Mouse (Mus musculus) stomach, postnatal 0 days (tissue): ENCODE data around the gene Mapk8ip3. TPM values are rescaled to one million over a fixed set of nuclear protein-coding genes. Genes with fewer than 3 reads are reported as not detected.

Source experiments
- ATAC-seq: fragments of 200-750 bp; cut with Nextera tagmentation; 2 replicates; pipeline ENCODE4 v1.8.0; 2017; ENCODE audit not compliant: low FRiP score, low TSS enrichment
- DNase-seq: peaks from one replicate; pipeline ENCODE4 v3.0.0-alpha.2; 2016; ENCODE audit warnings: low spot score
- H3K27ac ChIP-seq: fragments of 300-500 bp; sonication (generic); replicated peaks from 2 replicates; pipeline ENCODE4 v1.5.1; 2014; ENCODE audit warnings: mild to moderate bottlenecking, control low read depth
- H3K27me3 ChIP-seq: fragments of 300-500 bp; sonication (generic); 2 replicates; pipeline ENCODE4 v1.6.1; 2014; ENCODE audit warnings: low read length; ENCODE audit not compliant: control insufficient read depth, insufficient read depth
- H3K36me3 ChIP-seq: fragments of 300-500 bp; sonication (generic); 2 replicates; pipeline ENCODE4 v1.6.1; 2014; ENCODE audit warnings: low read length, mixed read lengths; ENCODE audit not compliant: control insufficient read depth, insufficient read depth
- H3K4me1 ChIP-seq: fragments of 300-500 bp; sonication (generic); replicated peaks from 2 replicates; pipeline ENCODE4 v1.6.1; 2014; ENCODE audit warnings: antibody characterized with exemption; ENCODE audit not compliant: control insufficient read depth, insufficient read depth
- H3K4me2 ChIP-seq: fragments of 300-500 bp; sonication (generic); replicated peaks from 2 replicates; pipeline ENCODE4 v1.6.1; 2014; ENCODE audit warnings: low read depth, mild to moderate bottlenecking, control low read depth, moderate library complexity
- H3K4me3 ChIP-seq: fragments of 300-500 bp; sonication (generic); 2 replicates; pipeline ENCODE4 v1.5.1; 2014; ENCODE audit warnings: low read depth, low read length, control low read depth
- H3K9ac ChIP-seq: fragments of 300-500 bp; sonication (generic); 2 replicates; pipeline ENCODE4 v1.6.1; 2014; ENCODE audit warnings: mild to moderate bottlenecking, low read length, control low read depth, mixed read lengths
- H3K9me3 ChIP-seq: fragments of 300-500 bp; sonication (generic); 2 replicates; pipeline ENCODE4 v1.6.1; 2016; ENCODE audit warnings: low read length; ENCODE audit not compliant: control insufficient read depth
- CTCF ChIP-seq: IDR thresholded peaks from 2 replicates; pipeline ENCODE4 v1.5.1; 2016; ENCODE audit warnings: antibody characterized with exemption, low read depth, mild to moderate bottlenecking, moderate library complexity
- EP300 ChIP-seq: optimal IDR thresholded peaks from 2 replicates; pipeline ENCODE3; 2016; ENCODE audit warnings: antibody characterized with exemption
- WGBS: fragments of 180-500 bp; shearing (Covaris S2); extraction: QIAGEN DNeasy Blood & Tissue Kit; methylation state at CpG from one replicate; pipeline ENCODE4 v1.1.7; 2014; 5-methylcytosine and 5-hydroxymethylcytosine counted together
- polyA plus RNA-seq: library from polyadenylated mRNA; unstranded; fragments of >200 nt; fragmentation: Nextera tagmentation; extraction: Ambion mirVana; gene quantifications from 2 replicates; pipeline ENCODE4 v1.2.1, GENCODE M21; 2015

Mapk8ip3 gene
- polyA plus RNA-seq, 1 experiment from 2014 or later, result 6.5 TPM

DNA sequence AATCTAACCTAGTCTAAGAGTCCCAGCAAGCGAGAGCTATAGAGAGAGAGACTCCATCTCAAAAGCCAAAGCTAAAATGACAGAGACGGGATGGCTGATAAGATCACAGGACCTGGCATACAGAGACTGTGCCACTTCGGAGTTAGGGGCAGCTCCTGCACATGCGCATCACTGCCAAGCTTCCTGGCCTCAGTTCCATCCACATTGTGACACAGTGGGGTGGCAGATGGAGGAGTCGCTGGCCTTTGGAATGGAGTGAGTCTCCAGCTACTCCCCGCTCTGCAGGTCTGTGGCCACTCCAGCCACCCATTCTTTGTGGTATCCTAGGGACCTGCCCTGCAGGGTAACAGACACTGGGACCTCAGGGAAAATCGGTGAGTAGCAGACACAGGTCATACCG, 71.0 kb downstream of the Mapk8ip3 start, which contains the start of gene Igfals:
Gene Igfals (plus strand): TSS at position 222 of the 400 bp plus-strand sequence.
- H3K9ac ChIP-seq, result no peak within 1 kb of the TSS
- TF ChIP-seq CTCF, result no peak
- H3K4me3 ChIP-seq, result no peak within 1 kb of the TSS
- H3K27ac ChIP-seq, result no peak within 1 kb of the TSS
- 87% methylated on average over 8 of the region's 8 CpGs for WGBS
- H3K4me1 ChIP-seq, result no peaks in the 10 kb centered on the region
- no peaks in the 10 kb centered on the region for H3K27me3 ChIP-seq
- no peaks in the 10 kb centered on the region for H3K9me3 ChIP-seq
- DNase-seq, result no peak
- peaks cover 14% of the 10 kb centered on the region for H3K36me3 ChIP-seq
- no peak for ATAC-seq
- H3K4me2 ChIP-seq, result no peak within 1 kb of the TSS

- H3K4me1 ChIP-seq, result no peaks in the 10 kb centered on the region
- no peak overlapping the region for H3K4me3 ChIP-seq
- TF ChIP-seq CTCF (no peak), EP300 (no peak)
- H3K9ac ChIP-seq, result no peak overlapping the region
- H3K9me3 ChIP-seq, result no peaks in the 10 kb centered on the region
- no peak overlapping the region for H3K27ac ChIP-seq
- 95% methylated on average over 3 of the region's 3 CpGs for WGBS
- H3K4me2 ChIP-seq, result no peak overlapping the region
- no peak for ATAC-seq
- DNase-seq, result no peak
- peaks cover 14% of the 10 kb centered on the region for H3K36me3 ChIP-seq
- H3K27me3 ChIP-seq, result no peaks in the 10 kb centered on the region
These were observed 75.0 kb downstream of the Mapk8ip3 start for GRCm38 (mm10) chr17:24861785-24862184.

GRCm38 (mm10) chr17:24860076-24860475, 76.7 kb downstream of the Mapk8ip3 start:
- no peaks in the 10 kb centered on the region for H3K9me3 ChIP-seq
- ATAC-seq, result peak; percentile 25; the same call in 1 of the 2 replicates
- peaks cover 21% of the 10 kb centered on the region for H3K36me3 ChIP-seq

DNA sequence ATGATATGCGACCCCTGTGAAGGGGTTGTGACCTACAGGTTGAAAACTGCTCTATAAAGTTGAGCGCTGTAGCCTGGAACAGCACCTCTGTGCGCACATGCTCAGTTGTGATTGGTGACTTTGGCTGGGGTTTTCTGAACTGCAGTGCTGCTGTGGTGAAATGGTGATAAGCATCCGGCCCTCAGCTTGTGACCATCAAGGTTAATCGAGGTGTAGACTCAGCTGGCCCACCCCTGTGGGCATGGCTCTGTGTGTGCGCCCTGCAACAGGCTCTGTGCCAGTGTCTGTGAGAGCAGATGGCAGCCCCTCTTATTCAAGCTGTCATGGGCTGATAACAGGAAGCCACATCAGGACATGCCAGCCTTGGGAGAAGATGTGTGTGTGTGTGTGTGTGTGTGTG, 77.8 kb downstream of the Mapk8ip3 start:
- TF ChIP-seq CTCF (no peak), EP300 (no peak)
- 88% methylated on average over 6 of the region's 6 CpGs for WGBS
- Histone ChIP-seq H3K27me3 (no peaks in the 10 kb centered on the region), H3K9me3 (no peaks in the 10 kb centered on the region), H3K36me3 (peaks cover 19% of the 10 kb centered on the region), H3K4me2 (no peak overlapping the region), H3K27ac (no peak overlapping the region), H3K9ac (no peak overlapping the region), H3K4me1 (no peaks in the 10 kb centered on the region), H3K4me3 (no peak overlapping the region)
- ATAC-seq, result no peak
- DNase-seq, result no peak

More at GRCm38 (mm10) chr17:24860076-24860475, 76.7 kb downstream of the Mapk8ip3 start:
- TF ChIP-seq CTCF (no peak), EP300 (no peak)
- Histone ChIP-seq H3K27ac (no peak overlapping the region), H3K9ac (no peak overlapping the region), H3K4me2 (no peak overlapping the region), H3K27me3 (no peaks in the 10 kb centered on the region), H3K4me1 (no peaks in the 10 kb centered on the region), H3K4me3 (no peak overlapping the region)
- DNase-seq, result no peak
- WGBS, result 91% methylated on average over 8 of the region's 8 CpGs

DNA sequence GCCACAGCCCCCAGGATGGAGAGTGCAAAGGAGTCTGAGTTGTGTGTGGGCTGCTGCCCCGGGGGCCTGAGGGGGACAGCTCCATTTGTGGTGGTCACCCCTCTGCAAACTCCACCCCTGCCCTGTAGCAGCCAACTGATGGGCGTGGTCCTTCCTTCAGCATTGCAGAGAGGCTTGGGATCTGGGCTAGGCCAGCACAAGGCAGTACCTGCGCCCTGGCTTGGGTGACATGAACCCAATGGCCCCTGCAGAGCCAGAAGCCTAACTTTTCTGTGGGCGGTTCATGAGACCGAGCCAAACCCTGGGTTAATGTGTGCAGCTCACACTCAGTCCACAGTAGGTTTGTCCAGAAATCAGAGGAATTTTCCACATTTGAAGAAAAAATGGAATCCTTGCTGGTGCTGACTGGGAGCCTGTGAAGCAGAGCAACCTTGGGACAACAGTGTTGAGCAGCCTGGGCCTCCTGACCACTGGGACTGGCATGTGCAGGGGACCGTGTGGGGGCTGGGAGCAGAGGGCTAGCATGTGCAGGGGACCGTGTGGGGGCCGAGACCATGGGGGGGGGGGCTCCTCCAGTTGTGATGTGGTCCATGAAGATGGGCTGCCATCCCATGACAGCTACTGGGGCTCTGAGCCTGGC, 78.8 kb downstream of the Mapk8ip3 start:
- TF ChIP-seq CTCF (no peak), EP300 (no peak)
- 85% methylated on average over 8 of the region's 8 CpGs for WGBS
- Histone ChIP-seq H3K4me1 (no peaks in the 10 kb centered on the region), H3K4me3 (no peak overlapping the region), H3K27me3 (no peaks in the 10 kb centered on the region), H3K4me2 (no peak overlapping the region), H3K9me3 (no peaks in the 10 kb centered on the region), H3K36me3 (peaks cover 15% of the 10 kb centered on the region), H3K9ac (no peak overlapping the region), H3K27ac (no peak overlapping the region)
- no peak for DNase-seq
- 0 out of 2 replicates have a peak, but pooled peaks have one; percentile 15 for ATAC-seq

- Histone ChIP-seq H3K4me3 (no peak overlapping the region), H3K4me2 (no peak overlapping the region), H3K27ac (no peak overlapping the region), H3K9ac (no peak overlapping the region), H3K36me3 (peaks cover 15% of the 10 kb centered on the region), H3K9me3 (no peaks in the 10 kb centered on the region), H3K27me3 (no peaks in the 10 kb centered on the region), H3K4me1 (no peaks in the 10 kb centered on the region)
- ATAC-seq (no peak), DNase-seq (no peak)
- TF ChIP-seq CTCF (no peak), EP300 (no peak)
- 93% methylated on average over 13 of the region's 13 CpGs for WGBS
These were observed 80.2 kb downstream of the Mapk8ip3 start for GRCm38 (mm10) chr17:24856589-24856988.
